Mouse (Mus musculus): ENCODE data around the gene Iqschfp.

DNA sequence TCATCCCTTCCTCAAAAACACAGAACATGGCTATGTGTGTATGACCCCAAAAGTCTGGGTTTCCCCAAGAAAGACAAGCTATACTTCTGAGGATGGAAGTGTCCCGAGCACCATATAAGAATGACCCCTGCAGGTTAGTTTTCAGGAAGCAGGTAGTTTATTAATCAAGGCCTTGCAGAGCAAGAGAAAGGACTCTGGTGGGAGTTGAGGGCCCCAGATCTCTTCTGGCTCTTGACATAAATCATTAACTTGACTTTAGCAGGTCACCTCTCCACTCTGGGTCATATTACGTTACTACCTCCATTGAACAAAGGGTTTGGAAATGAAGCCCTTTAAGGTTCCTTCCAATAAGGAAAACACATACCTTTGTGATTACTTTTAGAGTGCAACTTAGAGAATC, 782.7 kb downstream of the Iqschfp start:
- TF ChIP-seq CTCF (IDR thresholded peaks at IDR 0.05; ENCODE audit: borderline replicate concordance, control insufficient read depth, extremely low read depth, insufficient read depth, low read length, poor library complexity) (no peak), POLR2A (IDR thresholded peaks at IDR 0.05; ENCODE audit: control insufficient read depth, extremely low read depth, insufficient read depth, low read length, poor library complexity) (no peak)

All from thymus, adult 2 months (tissue).